Mouse (Mus musculus): Measurements from ENCODE around the gene Cbx7.
"Not testable (repeated sequence)": the region's sequence is repeated elsewhere in the genome, so short reads cannot be mapped to it uniquely, and the experiment has no call there.

The Cbx7 gene

GRCm38 (mm10) chr15:79946022-79946421 is 24.9 kb downstream of the Cbx7 start:
- DNase-seq = peak; percentile 78

DNA sequence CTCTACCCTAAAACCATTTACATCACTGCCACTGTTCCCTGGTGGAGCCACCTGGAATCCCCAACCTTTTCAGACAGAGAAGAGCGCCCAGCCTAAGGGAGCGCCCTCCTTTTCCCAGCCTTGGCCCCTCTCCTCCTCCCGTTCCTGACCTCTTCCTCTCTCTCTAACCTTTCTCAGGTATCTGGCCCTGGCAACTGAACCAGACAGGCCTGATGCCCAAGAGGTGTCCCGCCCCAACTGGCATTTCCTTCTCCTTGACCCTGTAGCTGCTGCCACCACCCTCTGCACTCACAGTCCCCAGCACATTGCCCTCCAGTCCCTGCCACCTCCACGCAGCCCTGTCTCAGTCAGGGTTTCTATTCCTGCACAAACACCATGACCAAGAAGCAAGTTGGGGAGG is 26.0 kb downstream of the Cbx7 start:
- DNase-seq = no peak

DNA sequence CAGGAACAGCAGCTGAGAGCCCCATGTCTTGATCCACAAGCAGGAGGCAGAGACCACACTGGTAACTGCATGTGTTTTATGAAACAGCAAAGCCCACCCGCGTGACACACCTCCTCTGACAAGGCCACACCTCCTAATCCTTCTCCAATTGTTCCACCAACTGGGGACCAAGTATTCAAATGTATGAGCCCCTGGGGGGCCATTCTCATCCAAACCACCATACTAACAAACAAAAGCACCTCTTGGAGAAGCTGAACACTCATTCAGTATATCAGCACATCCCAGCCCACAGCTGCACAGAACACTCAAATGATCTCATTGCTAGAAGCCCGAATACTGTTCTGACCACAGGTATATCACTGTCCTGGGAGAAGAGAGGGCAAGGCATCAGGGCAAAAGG is 27.3 kb downstream of the Cbx7 start:
- DNase-seq = no peak

- DNase-seq = no peak
Measured at GRCm38 (mm10) chr15:79942541-79942940, 28.4 kb downstream of the Cbx7 start.

GRCm38 (mm10) chr15:79940932-79941331 is 30.0 kb downstream of the Cbx7 start:
- no peak for DNase-seq

GRCm38 (mm10) chr15:79939913-79940312 is 31.0 kb downstream of the Cbx7 start:
- DNase-seq = no peak

DNA sequence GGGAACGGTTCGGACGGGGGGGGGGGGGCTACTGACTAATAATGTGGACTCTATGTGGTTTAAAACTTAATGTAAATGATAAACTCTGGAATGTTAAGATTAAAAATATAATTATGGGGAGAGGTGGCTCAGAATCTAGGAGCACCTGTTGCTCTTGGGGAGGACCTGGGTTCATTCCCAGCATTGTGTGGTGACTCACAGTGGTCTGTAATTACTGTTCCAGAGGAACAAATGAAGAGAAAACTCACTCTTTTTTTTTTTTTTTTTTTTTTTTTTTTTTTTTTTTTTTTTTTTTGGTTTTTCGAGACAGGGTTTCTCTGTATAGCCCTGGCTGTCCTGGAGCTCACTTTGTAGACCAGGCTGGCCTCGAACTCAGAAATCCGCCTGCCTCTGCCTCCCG is 31.4 kb downstream of the Cbx7 start:
- DNase-seq = not testable (repeated sequence)

DNA sequence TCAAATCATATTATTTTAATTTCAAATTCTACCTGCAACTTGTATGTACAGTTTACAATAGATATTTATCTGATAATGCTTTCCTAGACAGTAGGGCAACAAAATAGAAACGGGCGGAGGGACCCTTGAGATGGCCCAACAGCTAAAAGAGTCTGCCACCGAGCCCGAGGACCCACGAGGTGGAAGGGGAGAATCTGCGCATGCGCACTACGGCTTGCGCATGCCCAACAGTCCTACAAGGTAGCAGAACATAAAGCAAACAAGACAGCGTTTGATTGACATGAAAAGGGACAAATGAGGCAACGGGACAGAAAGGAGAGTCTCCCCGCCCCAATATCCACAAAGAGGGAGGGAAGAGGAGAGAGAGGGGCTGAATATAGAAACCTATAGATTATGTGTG is 31.9 kb downstream of the Cbx7 start:
- no peak for DNase-seq

- DNase-seq = no peak
Measured at GRCm38 (mm10) chr15:79936374-79936751, 34.6 kb downstream of the Cbx7 start.

- no peak for DNase-seq
Measured at GRCm38 (mm10) chr15:79935654-79936373, 35.1 kb downstream of the Cbx7 start.

DNA sequence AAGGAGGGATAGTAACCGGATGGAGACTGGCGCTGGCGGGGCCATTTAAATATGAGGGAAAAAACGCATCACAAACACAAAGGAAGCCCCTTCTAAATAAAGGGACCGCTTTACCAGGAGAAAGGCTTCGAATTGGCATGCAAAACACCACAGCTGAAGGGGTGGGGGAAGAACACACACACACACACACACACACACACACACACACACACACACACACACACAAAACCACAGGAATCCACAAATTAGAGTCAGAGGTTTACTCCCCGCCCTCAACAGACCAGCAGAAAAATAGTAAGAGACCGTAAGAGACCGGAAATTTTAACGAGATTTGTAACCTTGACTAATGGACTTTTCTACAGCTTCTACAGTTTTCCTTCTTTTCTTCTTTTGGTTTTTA is 36.1 kb downstream of the Cbx7 start:
- DNase-seq = no peak

DNA sequence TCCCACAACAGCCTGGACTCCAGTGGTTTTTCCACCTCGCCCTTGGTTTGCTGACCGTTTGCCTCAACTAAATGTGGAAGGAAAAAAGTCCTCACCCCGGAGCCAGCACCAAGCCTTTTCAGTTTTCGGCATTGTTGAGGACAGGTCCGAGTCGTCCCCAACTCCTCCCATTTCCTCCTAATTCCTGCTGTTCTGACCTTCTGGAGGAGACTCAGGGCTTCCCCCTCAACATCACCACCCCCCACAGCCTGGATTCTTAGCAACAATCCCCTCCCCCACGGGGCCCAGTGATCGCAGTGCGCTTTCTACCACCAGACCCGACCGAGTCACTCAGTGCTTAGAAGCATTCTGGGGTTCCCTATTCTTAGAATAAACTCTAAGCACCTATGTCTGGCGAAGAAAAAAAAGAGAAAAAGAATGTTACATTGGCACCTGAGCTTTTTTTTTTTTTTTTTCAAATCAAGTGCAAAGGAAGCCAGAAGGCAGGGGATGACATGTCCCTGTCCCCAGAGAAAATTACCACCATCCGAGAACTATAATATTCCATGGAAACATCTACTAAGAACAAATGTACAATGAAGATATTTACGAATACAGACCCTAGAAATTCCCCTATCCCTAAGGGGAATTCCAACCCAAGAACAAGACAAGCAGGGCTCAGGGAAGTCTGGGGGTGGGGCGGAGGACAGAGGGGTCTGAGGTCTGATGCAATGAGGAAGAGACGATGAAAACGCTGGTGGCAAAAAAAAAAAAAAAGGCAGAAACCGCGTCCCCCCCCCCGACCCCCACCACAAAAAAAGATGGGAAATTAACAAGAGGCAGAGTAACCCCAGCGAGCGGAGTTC is 37.0 kb downstream of the Cbx7 start:
- no peak for DNase-seq

GRCm38 (mm10) chr15:79933052-79933669 is 37.8 kb downstream of the Cbx7 start:
- DNase-seq = no peak

- peak; percentile 90 for DNase-seq
Measured at GRCm38 (mm10) chr15:79932323-79932987, 38.5 kb downstream of the Cbx7 start.

DNA sequence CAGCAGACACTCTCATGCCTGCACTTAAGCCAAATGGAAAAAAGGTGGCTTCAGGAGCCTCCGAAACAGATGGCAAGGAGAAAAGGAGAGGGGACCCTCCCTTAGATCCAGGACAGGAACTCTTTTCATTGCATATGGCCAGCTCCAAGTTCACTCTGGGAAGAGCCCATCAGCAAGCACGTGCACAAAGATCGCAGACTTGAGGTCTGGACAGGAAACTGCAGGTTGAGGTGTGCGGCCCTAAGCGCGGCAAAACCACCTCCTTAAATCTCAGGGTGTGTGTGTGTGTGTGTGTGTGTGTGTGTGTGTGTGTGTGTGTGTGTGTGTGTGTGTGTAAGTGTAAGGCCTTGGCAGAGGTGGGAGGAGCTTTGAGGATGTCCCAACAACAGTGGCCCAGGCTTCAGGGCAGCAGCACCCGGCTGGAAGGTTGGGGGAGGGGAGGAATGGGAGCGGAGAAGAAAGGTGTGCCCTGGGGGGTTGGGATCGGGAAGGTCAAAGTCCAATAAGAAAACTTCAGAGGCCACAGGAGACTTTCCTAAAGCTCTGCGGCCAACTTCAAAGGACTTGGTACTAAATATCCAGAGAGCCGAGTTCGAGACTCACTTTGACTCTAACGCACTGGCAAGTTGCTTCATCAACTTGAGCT is 39.3 kb downstream of the Cbx7 start:
- no peak for DNase-seq

GRCm38 (mm10) chr15:79929734-79930133 is 41.2 kb downstream of the Cbx7 start:
- no peak for DNase-seq

DNA sequence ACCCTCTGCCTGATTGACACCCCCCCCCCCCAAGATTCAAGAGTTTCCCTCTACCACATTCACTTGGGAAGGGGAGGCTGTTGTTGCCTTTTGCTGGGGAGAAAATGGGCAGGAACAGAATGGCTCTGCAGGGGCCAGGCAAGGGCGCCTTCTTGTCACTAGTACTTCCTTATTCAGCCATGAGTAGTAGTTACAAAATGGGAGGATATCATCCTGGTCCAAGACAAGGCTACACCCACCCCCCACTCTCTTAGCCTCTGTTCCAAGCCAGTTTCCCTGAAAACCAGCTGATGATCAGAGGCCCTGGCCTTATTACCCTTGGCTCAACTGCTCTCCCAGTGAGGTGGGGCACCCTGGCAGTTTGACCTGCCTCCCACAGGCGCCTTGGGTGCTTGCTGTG is 42.2 kb downstream of the Cbx7 start:
- no peak for DNase-seq

- no peak for DNase-seq
Measured at GRCm38 (mm10) chr15:79928316-79928715, 42.6 kb downstream of the Cbx7 start.

GRCm38 (mm10) chr15:79927637-79928122 is 43.2 kb downstream of the Cbx7 start:
- DNase-seq = peak; percentile 97

DNA sequence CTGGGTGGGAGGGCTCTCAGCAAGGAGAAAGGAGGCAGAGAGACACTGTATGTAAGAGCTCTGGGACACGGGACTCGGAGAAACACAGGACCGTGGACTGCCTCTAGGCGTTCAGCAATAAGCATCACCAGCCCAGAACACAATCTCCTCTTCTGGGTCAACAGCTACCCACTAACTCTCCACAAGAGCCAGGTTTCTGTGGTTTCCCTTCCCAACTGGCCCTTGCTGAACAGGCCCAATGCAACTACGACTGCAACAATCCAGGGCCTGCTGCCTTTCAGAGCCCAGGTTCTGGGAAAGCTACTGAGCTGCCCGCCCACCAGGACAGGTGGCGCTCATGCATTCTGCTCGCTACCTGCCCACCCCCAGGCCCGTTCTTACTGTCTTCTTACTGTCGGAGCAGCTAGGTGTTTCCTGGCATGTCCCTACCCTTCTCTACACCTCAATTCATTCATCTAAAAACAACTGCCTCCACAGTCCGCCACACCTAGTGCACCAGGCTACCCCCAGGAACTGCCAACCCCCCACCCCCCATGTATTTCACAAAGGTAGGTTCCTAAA is 44.0 kb downstream of the Cbx7 start:
- DNase-seq = no peak

DNA sequence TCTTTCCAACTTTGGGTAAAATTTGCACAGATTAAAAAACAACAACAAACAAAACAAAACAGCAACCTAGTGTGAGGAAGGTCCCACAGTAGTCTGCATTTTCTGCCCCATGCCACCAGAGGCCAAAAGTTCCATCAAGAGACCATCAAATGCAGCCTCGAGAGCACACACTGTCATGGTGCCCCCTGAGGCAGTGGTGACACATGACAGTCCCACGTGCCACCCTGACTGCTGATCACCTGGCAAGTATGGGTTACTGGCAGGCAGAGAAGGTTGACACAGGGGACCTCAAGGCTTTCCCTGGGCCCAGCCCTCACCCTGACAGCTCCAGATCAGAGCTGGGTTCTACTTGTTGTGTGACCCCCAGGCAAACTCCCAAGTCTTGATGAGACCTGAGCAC is 51.1 kb downstream of the Cbx7 start:
- DNase-seq = no peak

- DNase-seq = no peak
Measured at GRCm38 (mm10) chr15:79918485-79918884, 52.4 kb downstream of the Cbx7 start.
